Mouse (Mus musculus) urinary bladder, postnatal 10 days (tissue): ENCODE data around the gene Cript.
"Not testable (repeated sequence)": the region's sequence is repeated elsewhere in the genome, so short reads cannot be mapped to it uniquely, and the experiment has no call there.

ENCODE experiments used
- DNase-seq: peaks from one replicate; pipeline ENCODE4 v3.0.0; 2022; ENCODE audit warnings: low spot score

Cript gene

GRCm38 (mm10) chr17:87050469-87051175 lies 25.3 kb downstream of the Cript start:
- DNase-seq, result no peak

DNA sequence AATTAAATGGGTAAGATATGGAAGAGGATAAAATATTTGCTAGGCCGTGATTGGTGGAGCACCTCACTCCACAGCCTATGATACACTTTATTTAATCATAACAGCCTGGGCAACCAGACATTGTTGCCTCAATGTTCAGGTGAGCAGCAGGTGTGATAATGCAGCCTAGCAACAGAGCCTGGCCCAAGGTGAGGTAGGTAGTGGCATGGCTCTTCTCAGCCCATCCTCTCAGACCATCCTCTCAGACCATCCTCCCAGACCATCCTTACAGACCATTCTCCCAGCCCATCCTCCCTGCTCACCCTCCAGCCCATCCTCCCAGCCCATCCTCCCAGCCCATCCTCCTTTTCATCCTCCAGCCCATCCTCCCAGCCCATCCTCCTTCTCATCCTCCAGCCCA lies 26.3 kb downstream of the Cript start:
- DNase-seq, result no peak

GRCm38 (mm10) chr17:87052432-87052831 lies 27.1 kb downstream of the Cript start:
- DNase-seq, result no peak

DNA sequence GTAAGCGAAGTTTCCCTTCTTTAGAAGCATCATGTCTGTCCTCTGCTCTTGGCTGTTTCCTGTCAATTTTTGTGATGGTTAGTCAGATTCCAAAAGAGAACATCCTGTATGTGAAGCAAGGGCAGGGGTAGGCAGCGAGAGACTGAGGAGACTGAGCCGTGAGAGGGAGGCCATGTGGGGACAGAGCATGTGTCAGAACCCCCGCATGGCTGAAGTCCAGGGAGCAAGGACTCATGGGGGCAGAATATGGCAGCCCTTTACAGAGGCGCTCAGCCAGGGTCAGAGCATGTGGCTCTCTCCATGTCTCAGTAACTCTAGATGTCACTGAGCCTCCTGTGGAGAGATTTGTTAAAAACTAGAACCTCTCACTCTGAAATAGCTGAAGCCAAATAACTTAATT lies 28.6 kb downstream of the Cript start:
- no peak for DNase-seq

GRCm38 (mm10) chr17:87055051-87055459 lies 29.7 kb downstream of the Cript start:
- no peak for DNase-seq

DNA sequence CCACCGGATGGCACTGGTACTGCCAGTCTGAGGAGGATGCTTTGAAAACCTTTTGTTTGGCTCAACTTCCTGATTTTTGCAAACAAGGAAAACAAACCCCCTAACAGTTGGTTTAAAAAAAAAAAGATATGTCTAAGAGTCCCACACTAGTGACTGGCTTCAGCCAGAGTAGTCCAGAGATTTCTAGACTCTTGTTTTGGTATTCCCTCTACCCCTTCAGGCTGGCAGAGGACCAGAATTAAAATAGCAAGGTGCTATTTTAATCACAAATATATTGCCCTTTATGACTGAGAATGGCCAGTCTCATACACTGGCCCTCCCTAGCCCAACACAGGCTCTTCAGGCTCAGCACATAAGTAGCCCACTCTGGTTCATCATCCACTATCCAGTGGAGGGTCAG lies 30.3 kb downstream of the Cript start:
- no peak for DNase-seq

DNA sequence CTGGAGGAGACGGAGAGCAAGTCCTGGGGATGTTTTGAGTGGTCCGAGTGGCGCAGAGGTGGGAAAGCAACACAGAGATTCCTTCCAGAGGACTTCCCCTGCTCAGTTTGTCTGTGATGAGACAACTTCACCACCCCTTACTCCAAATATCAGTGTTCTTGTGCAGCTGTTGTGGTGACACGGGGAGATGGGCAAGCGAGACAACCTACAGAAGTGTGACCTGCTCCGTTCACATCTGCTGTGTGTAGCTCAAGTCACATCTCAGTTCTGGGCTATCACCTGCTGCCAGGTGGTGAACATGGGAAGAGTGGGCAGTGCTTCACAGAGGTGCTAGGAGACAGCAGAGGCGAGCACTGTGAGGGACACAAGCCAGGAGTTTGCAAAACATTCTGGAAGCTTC lies 31.4 kb downstream of the Cript start:
- no peak for DNase-seq

DNA sequence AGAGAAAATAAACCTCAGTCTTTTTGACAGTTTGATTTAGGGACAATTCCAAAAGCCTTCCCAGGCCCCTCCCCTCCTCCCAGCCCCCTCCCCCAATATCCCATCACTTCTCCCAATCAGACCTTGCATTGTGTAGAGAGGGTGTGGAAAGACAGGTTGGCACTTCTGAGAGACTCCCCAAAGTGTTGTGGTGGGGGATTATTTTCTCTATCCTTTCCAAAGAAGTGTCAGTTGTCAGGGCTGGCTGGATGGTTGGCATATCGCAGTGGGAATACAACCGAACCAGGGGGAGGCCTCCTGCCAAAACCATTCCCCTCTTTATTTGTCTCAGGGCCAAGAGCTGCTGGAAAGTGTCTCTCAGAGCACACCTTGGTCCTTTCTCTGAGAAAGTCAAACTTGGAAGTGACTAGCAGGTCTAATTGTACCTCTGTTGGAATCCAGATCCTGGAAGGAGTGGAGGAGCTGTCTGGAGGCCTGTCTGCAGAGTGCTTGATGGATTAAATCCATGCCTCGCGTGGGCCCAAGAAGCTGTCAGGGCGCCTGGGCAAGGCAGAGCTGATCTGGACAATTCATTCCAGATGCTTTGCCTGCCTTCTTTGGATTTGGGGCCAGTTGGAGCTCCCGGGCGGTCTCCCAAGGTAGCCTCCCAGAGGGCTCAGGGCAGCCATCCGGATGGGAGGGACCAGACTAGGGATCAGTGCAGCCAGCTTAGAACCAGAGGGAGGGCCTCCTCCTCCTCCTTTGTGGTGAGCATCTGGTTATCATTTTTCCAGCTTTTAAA lies 32.3 kb downstream of the Cript start:
- no peak for DNase-seq

GRCm38 (mm10) chr17:87062639-87063038 lies 37.3 kb downstream of the Cript start:
- no peak for DNase-seq

DNA sequence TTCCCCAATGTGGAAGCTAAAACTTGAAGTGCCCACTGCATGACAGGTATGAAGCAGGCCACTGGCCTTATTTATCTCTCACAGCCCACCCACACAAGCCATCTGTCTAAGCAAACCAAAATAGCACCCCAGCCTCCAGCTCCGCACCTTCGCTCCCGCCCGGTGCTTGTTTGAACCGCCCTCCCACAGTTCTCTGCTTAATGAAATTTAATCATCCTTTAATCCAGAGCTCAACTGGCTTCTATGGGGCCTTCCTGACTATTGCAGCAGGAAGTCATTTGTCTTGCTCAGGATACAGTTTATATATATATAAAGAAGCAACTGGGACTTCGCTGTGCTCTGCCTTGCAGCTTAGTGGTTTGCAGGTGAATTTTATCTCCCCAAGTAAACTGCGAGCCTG lies 38.1 kb downstream of the Cript start:
- DNase-seq, result no peak

- DNase-seq, result no peak
Observed at GRCm38 (mm10) chr17:87063969-87064368, 38.6 kb downstream of the Cript start.

DNA sequence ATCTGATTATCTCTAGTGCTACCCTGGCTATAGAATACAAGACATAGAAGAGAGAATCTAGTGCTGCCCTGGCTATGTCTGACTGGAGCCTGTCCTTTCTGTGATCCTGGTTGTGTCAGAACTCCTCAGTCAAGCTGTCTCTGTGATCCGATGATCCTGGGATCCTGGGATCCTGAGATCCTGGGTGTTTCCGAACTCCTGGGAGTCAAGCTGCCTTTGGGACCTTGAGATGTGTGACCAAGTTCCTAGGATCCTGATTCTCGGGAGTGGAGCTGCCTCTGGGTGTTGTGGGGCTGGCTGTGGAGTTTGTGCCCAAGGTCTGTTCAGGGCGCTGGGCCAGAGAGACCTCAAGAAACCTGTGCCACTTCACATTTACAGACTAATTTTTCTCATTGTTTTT lies 43.6 kb downstream of the Cript start:
- DNase-seq, result no peak

GRCm38 (mm10) chr17:87072183-87072582 lies 46.8 kb downstream of the Cript start:
- DNase-seq, result not testable (repeated sequence)

DNA sequence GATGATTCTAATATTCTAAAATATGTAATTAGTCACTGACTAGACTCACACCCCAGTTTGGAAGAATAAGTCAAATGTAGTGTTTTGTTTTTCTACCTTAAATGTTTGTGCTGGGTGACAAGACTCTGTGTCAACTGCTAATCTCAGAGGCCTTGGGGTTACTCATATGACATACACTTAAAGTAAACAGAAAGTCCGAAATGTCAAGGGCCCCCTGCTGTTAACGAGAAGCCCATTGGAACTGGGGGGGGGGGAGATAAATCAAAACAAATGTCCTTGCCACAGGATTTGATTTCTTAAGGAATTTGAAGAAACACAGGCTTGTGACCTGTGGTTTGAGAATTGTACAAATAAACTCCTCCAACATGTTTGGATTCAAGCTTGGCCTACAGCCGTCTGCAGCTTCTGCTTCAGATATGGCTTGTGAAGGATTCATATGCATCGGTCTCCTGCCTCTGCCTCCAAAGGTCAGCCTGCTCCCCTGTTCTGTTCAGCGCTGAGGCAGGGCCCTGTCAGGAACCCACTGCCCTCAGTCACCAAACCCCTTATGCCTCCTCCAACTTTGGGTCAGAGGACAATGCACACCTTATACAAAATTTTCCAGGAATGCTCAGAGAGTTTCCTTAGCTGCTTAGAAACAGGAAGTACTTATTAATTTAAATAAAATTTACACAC lies 47.6 kb downstream of the Cript start:
- DNase-seq, result no peak

GRCm38 (mm10) chr17:87073470-87073869 lies 48.1 kb downstream of the Cript start:
- DNase-seq, result no peak

DNA sequence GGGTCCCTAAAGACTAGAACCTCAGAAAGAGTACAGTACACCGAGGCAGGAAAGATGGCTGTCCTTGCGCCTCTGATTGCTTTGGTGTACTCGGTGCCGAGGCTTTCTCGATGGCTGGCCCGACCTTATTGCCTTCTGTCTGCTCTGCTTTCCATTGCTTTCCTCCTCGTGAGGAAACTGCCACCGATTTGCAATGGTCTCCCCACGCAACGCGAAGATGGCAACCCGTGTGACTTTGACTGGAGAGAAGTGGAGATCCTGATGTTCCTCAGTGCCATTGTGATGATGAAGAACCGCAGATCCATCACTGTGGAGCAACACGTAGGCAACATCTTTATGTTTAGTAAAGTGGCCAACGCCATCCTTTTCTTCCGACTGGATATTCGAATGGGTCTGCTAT lies 52.9 kb downstream of the Cript start:
- not testable (repeated sequence) for DNase-seq

- no peak for DNase-seq
Observed at GRCm38 (mm10) chr17:87080724-87081123, 55.4 kb downstream of the Cript start.

DNA sequence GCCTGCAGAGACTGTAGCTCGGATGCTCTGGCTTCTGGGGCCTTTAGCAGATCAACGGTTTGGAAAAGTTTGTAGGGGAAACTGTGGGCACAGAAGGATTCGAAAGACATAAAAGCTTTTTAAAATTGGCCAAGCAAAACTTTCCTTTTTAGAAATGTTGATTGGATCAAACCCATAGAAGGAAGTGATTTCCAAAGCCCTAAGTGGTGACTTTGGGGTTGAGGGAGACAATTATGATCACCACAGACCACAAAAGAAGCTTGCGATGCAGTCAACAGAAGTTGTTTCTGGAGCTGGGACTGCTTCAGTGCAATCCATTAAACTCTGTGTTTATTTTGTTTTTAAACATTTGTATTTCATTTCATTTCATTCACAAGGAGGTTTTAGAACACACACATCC lies 57.2 kb downstream of the Cript start:
- DNase-seq, result no peak

DNA sequence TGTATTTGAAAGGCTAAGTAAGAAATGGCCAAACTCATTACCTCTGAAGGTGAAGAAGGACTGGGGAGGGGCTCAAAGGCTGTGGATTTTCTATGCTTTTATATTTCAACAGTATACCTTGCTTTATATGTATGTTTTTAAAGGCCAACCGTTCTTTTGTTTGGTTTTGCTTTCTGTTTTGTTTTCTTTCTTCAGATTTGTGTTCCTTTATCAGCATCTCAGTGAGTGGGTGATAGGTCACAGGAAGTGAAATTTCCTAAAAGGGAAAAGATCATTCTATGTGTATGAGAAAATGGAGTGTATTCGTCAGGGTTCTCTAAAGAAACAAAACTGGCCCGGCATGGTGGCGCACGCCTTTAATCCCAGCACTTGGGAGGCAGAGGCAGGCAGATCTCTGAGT lies 58.3 kb downstream of the Cript start:
- no peak for DNase-seq
